Mouse (Mus musculus): Measurements from ENCODE around the gene Cstf3. TPM values are rescaled to one million over a fixed set of nuclear protein-coding genes. Genes with fewer than 3 reads are reported as not detected.
A peak's percentile ranks its signal among the peaks of the same experiment; 100 is the strongest.
"Not testable (repeated sequence)": the region's sequence is repeated elsewhere in the genome, so short reads cannot be mapped to it uniquely, and the experiment has no call there.

The Cstf3 gene
- total RNA-seq (2015) (41.5 and 60.7 TPM in 2 replicates), total RNA-seq (2017) (20.9 and 24.5 TPM in 2 replicates)

DNA sequence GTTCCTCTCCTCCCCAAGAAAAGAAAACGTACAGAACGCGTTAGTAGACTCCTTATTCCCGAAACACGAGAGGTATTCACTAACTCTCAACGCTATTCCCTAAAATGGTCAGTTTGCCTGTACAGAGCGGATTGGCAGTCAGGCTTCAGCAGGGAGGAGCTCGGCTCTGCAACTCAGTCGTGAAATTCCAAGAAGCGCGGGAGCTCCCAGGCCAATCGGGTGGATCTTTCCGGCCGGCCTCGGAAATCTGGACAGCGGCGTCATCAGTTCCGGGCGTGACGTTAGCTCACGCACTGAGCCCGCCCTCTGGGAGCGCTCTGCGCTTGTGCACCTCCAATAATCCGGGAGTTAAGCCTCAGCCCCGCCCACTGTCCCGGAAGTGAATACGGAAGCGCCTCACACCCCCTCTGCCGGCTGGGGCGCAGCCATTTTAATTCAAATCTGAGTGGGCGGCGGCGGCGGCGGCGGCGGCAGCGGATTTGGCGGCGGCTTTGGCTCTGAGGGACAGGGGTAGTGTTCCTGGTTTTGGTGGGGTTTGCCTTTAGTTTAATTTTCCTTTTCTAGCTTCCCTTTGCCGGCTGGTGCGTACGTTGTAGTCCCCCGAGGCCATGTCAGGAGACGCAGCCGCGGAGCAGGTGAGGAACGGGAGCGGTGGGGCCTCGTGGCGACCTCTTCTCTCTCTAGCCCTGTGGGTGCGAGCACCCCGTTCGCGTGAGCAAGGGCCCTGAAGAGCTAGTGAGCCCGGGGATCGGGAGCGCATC is at the start of gene Cstf3:
TSS of gene Cstf3 (plus strand) at position 456 of the 761 bp plus-strand sequence.
- peak; percentile 91 for ATAC-seq (replicated peaks; ENCODE audit: poor library complexity)

DNA sequence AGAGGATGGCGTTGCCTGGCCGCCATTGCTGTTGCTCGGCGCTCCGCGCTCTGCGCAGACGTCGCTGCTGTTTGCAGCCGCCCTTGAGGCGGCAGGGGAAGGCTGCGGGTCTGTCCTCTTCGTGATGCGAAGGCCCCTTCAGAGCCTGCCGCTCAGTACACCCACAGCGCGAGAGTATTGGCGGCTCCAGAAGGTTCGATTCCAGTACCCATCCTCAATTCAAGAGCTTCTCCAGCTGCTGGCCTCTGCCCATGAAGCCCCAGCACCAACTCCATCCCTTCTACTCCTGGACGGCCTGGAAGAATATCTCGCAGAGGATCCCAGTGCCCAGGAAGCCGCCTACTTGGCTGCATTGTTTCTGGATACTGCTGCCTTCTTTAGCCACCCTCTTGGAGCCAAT is 33.6 kb upstream of the Cstf3 start:
- not testable (repeated sequence) for ATAC-seq (replicated peaks; ENCODE audit: poor library complexity)

DNA sequence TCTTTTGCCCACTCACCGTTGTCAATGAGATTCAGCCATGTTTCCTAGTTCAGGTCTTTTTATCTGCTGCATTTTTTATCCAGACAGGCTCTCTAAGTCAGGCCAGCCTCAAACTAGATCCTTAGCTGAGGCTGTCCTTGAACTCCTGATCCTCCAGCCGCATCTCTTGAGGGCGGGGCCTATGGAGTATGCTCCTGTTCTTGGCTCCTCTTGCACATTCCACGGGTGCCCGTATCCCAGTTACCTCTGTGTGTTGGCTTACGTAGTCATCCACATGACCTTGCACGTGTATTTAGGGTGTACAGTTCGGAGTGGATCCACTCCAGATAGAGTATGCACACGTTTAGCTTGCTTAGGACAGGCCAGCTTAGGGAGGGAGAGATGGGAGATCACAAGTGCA is 32.6 kb upstream of the Cstf3 start:
- no peak for ATAC-seq (replicated peaks; ENCODE audit: poor library complexity)

DNA sequence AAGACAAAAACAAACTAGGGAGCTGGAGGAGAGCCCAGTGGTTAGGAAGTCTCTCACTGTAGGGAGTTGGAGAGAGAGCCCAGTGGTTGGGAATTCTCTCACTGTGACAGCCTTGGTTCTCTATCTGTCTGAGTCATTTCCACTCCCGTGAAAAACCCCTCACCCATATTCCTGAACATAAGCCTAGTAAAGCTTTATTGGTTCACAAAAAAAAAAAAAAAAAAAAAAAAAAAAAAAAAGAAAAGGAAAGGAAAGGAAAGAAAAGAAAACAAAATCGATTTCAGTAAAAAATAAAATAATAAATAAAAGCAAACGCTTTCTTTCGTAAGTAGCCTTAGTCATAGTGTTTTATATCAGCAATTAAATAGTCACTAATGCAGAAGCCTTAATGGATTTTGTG is 32.0 kb upstream of the Cstf3 start:
- ATAC-seq (replicated peaks; ENCODE audit: poor library complexity) = no peak

DNA sequence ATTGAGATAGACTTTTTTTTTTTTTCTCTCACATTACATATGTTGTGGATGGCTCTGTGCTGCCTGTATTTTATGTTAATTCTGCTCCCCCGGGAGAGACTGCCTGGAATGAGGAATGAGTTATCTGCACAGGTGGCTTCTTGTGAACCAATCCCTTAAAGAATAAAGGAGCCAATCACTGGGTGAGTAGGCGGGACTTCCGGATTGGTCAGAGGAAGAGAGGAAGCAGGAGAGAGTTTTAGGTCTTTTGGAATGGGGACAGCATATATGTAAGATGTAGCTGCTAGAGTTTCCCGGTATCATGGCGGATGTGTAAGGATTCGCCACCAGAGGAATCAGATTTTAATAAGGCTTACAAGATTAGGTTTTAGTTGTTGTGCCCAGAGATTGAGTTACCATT is 31.4 kb upstream of the Cstf3 start:
- ATAC-seq (replicated peaks; ENCODE audit: poor library complexity) = no peak

DNA sequence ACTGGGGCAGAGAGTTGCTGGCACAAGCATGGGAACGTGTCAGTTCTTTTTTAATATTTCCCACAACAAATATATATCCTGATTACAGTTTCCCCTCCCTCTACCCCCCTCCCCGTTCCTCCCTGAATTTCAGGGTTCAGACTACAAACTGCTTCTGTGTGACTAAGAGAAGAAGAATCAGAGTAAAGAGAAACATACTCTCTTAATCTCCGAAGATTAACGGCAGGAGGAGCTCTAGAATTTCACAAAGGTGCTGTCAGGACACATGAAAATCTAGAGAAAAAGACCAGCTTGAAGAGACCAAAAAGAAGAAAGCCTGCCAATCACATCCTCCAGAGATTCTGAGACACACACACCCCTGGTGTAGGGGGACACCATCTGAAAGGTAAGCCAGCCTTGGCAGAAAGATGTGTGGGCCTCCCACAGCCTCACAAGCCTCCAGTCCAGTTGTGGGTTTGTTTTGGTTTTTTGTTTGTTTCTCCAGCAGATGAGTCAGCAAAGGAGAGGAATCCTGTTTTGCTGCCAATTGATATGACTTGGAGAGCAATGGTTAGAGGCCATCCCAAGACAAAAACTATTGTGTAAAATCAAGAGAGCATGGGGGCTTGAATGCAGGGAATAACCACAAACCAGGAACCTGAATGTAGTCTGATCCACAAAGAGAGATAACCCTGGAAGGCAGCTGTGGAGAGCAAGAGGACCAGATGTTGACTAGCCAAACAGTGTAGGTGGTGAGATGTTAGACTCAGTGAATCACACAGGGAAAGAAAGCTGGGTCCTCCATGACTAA is 30.5 kb upstream of the Cstf3 start:
- no peak for ATAC-seq (replicated peaks; ENCODE audit: poor library complexity)

DNA sequence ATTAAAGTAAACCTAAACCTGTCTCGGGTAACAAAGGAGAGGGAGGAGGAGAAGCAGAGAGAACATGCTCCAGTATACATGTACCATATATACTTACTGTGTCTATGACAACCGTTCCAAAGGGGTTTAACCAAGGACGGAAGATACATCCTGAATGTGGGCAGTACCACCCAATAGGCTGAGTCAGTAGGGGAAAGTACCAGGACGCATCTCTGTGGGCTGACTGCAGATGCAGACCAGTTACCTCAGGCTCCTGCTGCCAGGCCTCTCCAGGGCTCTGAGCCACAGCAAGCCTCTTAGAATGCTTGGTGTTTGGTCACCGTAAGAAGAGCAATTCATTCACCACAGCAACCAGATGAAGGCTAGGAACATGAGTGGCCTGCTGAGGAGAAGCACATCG is 28.9 kb upstream of the Cstf3 start:
- no peak for ATAC-seq (replicated peaks; ENCODE audit: poor library complexity)

DNA sequence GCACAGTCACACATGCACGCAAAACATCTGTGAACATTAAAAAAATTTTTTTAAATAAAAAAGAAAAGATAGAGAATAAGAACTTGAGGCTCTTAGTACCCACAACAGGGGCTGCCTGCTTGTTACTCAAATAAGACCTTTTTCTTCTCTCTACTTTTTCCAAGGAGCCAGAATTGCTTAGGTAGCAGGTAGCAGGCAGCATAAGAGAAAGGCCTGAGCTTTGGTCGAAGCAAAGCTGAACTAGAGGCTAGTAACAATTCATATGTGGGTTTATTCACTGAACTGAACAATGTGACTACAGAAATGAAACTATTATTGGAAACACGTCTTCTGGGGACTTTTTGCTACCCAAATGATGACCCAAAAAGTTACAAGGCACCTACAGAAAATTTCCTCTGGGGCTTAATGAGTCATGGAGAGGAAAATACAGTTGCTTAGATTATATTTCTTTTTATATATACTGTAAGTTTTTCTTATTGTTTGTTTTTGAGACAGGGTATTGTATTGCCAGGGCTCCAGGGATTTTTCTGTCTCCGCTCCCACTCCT is 28.3 kb upstream of the Cstf3 start:
- ATAC-seq (replicated peaks; ENCODE audit: poor library complexity) = no peak

DNA sequence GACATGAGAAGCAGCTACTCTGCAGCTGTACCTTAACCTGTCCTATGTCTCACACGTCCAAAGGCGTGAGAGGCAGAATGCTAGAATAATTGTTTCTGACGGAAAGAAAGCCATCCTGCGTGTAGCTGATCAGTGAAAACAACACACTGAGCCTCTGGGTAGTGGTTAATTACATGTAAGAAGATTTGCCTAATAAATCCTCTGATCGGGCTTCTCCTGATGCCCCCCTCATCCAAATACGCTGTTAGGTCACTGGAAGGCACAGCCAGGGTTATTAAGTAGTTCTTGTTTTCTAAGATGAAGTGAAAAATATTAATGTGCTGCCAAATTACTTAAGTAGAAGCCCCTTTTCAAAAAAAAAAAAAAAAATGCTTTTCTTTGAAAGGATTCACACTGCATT is 18.3 kb upstream of the Cstf3 start:
- no peak for ATAC-seq (replicated peaks; ENCODE audit: poor library complexity)

DNA sequence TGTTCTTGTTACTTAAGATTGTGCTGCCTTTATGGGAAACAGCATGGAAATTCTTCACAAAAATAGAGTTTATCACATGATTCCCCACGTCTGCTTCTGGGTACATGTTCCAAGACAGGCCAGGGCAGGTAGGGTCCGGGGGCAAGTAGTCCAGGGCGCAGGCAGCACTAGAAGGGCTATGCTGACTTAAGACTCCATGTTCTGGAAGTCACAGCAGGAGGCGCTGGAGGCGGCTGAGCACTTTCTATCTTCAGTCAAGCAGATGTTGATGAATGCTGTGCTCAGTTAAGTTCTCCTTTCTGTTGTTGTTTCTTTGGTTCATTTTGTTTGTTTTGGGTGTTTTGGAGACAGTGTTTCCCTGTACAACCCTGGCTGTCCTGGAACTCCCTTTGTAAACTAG is 14.1 kb upstream of the Cstf3 start:
- no peak for ATAC-seq (replicated peaks; ENCODE audit: poor library complexity)

DNA sequence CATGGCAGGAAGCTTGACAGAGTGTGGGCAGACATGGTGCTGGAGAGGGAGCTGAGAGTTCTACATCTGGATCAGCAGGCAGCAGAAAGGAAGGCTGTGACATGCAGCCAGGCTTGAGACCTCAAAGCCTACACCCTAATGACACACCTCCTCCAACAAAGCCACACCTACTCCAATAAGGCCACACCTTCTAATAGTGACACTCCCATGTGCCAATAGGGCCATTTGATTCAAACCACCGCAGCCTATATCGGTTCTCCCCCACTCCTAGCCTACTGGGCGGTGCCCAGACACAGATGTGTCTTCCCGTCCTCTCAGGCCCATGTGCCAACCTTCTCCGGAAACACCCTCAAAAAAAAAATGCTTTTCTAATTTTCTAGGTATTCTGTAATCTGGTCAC is 12.3 kb upstream of the Cstf3 start:
- ATAC-seq (replicated peaks; ENCODE audit: poor library complexity) = peak; percentile 59

DNA sequence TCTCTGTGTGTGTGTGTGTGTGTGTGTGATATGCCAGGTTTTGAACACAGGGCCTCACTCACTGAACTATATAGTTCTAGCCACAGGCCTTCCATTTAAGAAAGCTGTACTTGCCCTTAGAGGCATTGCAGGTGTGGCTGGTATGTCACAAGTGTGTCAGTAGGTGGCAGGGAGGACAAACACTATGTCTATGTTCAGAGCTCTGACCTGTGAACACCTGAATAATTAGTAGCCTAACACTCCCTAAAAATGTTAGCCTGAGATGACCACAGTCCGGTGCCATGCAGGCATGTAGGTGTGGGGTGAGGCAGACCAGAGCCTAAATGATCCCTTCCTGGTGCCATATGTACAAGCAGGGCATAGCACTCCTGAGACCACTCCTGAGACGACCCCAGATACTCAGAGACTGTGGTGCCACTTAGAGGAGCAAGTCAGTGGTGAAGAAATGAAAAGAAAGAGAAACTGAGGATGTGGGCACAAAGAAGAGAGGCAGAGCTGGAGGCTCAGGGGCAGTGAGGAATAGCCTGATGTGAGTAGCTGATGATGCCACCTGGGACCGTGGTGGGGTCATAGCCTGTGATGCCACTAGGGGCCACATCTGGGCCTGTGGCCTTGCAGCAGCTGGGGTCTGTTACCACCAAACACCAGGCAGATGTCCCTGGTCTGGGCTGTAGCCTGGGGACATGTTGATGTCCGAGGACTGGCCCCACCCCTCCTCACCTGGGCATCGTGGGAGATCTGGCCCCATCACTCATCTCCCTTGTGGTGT is 11.3 kb upstream of the Cstf3 start:
- no peak for ATAC-seq (replicated peaks; ENCODE audit: poor library complexity)

DNA sequence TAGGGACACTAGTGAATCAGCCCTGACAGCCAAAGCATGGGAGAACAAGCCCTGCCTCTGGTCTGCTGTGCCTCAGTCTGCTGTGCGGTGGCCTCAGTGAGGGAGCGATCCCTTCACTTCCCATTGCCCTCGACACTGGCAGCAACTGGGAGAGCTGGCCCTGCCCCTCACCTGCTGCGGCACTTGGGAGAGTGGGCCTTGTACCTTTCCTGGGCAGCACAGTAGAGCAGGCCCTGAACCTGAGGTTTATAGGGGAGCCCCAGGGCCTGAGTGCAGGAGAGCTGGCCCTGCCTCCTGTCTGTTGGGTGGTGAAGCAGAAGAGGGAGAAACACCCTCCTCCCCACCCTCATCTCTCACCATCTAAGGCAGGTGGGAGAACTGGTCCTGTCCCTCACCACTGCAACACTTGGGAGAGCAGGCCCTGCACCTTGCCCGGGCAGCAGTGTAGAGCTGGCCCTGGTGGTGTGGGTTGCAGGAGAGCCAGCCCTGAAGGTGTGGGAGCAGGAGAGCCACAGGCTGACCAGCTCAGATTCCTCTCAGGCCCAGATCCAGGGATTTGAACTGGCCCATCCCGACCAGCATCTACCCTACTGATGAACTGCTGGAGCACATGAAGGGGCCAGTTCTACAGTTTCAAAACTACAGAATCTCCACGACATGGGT is 10.4 kb upstream of the Cstf3 start:
- ATAC-seq (replicated peaks; ENCODE audit: poor library complexity) = no peak

DNA sequence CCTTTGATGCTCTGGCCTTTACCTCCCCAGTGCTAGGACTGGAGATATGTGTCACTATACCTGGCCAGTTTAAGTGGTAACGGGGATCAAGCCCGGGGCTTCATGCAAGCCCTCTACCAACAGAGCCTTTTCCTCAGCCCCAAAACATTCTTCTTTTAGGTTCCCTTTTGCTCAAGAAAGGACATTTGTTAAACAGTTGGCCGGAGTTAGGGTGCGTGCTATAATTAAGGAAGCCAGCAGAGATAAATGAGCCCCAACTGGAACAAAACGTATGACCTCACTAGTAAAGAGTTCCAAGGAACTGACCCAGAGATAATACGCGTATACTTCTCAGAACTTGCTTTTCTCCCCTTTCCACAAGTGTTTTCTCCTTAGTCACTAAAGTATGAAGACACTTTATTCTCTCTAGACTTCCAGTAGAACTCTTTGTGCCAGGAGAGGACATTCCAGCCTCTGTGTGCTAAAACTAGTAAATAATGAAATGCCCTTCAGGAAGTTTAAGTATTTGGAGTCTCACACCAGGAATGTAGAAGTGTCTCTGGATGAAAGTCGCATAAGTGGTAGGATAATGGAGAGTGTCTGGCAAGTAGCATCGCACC is 8.9 kb upstream of the Cstf3 start:
- ATAC-seq (replicated peaks; ENCODE audit: poor library complexity) = no peak

DNA sequence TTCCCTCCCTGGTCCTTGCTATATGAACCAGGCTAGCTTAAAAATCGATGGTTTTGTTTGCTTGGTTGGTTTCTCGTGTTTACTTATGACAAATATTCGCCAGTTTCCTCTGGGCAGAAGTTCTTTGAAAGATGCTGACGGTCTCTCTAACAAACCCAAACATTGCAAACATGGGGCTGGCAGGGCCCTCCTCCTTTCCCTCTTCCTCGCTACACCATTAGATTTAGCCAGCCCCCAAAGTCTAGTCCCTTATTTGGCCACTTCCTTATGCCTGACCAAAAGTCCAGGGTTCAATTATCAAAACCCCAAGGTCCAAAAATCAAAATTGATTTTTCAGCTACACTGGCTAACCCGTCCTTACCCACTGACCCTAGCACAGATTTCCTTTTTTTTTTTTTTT is 7.3 kb upstream of the Cstf3 start:
- ATAC-seq (replicated peaks; ENCODE audit: poor library complexity) = no peak

DNA sequence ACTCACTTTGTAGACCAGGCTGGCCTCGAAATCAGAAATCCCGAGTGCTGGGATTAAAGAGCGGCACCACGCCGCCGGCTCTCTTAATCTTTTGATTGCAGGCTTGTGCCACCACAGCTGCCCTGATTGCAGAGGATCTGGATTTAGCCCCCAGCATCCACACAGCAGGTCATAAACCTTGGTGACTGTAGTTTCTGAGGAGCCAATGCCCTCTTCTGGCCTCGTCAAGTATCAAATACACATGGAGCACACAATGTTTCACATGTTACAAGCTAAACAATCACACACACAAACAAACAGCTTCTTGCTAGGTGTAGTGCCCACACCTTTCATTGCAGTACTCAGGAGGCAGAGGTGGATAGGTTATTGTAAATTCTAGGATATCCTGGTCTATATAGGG is 6.1 kb upstream of the Cstf3 start:
- no peak for ATAC-seq (replicated peaks; ENCODE audit: poor library complexity)

DNA sequence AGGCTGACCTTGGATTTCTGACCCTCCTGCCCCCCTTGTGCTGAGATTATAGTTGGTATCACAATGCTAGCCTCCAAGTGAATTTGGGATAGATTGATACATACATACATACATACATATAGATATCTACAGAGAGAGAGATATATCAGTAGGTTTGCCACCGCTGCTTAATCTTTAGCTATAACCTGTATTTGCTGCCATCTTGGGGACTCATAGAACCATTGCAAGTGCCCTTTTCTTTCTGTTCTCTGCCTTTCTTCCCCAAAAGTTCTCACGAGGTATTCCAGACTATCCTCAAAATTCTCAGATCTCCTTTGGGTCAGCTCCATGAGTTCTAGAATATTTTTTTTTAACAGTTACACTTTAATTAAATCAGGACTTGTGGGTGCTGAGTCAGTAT is 4.7 kb upstream of the Cstf3 start:
- ATAC-seq (replicated peaks; ENCODE audit: poor library complexity) = 0 out of 2 replicates have a peak, but pooled peaks have one; percentile 12

DNA sequence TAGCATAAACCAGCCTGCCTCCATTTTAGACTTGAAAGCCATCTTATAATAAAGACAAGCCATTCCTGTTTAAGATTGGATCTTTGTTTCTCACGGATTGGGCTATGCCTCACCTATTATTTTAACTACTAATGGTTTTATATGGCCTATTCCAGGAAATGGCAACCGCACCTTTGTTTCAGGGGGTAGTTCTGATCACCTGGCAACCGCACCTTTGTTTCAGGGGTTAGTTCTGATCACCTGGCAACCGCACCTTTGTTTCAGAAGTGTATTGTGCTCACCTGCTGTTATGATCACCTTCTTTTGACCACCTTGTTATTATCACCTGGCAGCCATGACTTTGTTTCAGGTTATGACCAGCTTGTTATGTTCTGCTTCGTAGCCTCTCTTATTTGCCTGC is 1.8 kb upstream of the Cstf3 start:
- no peak for ATAC-seq (replicated peaks; ENCODE audit: poor library complexity)

DNA sequence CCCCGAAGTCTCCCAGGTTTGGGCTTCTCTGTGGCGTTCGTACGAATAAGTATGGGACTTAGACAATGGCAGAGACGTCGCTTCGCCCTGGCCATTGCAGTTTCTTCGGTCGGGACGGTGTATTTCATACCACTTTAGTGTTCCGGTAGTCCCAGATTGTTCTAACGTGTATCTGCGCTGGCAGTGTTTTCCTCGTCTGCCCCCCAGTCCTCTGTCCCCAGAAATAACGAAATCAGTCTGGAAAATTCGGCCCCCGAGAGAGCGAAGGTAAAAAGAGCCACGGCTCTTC is 450 bp downstream of the Cstf3 start:
- ATAC-seq (replicated peaks; ENCODE audit: poor library complexity) = no peak; the same call in 1 of the 2 replicates

DNA sequence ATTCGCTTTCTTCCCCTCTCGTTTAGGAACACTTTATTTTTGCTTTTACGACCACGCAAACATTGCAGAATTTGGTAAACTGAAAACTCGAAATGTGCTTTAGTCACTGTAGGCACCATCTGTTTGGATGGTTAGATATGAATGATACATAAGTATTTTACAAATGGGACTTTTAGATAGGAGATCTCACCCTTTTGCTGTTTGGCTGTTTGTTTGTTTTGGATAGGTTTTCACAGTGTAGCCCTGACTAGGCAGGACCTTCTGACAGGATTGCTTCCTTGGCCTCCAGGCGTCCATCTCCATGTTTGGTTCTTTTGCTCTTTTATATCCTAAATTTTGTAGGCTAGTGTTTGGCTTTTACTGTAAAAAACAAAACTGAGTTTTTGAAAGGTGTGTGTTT is 818 bp downstream of the Cstf3 start:
- no peak for ATAC-seq (replicated peaks; ENCODE audit: poor library complexity)

DNA sequence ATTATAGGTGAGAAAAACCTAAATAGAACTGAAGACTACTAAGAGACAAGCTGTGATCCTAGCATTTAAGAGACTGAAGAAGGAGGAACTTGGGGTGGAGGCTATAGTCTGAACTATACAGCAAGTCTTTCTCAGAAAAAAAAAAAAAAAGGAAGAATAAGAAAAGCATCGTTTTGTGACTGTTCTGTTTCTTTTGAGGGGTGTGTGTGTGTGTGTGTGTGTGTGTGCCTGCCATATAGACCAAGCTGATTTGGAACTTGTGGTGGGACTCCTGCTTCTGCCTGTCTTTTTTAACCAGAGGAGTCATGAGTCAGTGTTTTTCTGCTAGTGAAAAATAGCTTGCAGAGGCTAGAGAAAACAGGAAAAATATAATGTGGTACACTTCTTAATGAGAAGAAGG is 4.7 kb downstream of the Cstf3 start:
- ATAC-seq (replicated peaks; ENCODE audit: poor library complexity) = no peak

Measured in megakaryocyte progenitor cell, adult 5-6 weeks (primary cell).